Mouse (Mus musculus) myocyte (in vitro differentiated cells): ENCODE results near the gene Znhit2. TPM values are rescaled to one million over a fixed set of nuclear protein-coding genes. Genes with fewer than 3 reads are reported as not detected.
A peak's percentile ranks its signal among the peaks of the same experiment; 100 is the strongest.

Experiments
- H3K27me3 ChIP-seq: one replicate; pipeline ENCODE4 v1.6.1; 2011; ENCODE audit not compliant: control insufficient read depth, insufficient read depth, insufficient read length
- H3K36me3 ChIP-seq: one replicate; pipeline ENCODE4 v1.6.1; 2011; ENCODE audit not compliant: control insufficient read depth, insufficient read depth
- H3K4me2 ChIP-seq: one replicate; pipeline ENCODE4 v1.6.1; 2011; ENCODE audit warnings: low read depth, control low read depth
- H3K4me3 ChIP-seq: one replicate; pipeline ENCODE4 v1.5.1; 2011; ENCODE audit warnings: mild to moderate bottlenecking, control low read depth, moderate library complexity
- H3K79me2 ChIP-seq: one replicate; pipeline ENCODE4 v1.6.1; 2011; ENCODE audit not compliant: control insufficient read depth, insufficient read depth
- H3ac ChIP-seq: one replicate; pipeline ENCODE4 v1.6.1; 2011; ENCODE audit not compliant: control insufficient read depth, insufficient read length
- CEBPB ChIP-seq: IDR thresholded peaks from 2 replicates; pipeline ENCODE4 v1.6.1; 2011; ENCODE audit warnings: mild to moderate bottlenecking, moderate library complexity; ENCODE audit not compliant: poor library complexity, insufficient read depth, severe bottlenecking
- E2F4 ChIP-seq: IDR thresholded peaks from one replicate; pipeline ENCODE4 v1.6.1; 2011; ENCODE audit warnings: mild to moderate bottlenecking, control low read depth, moderate library complexity; ENCODE audit not compliant: insufficient read depth
- MAX ChIP-seq: IDR thresholded peaks from one replicate; pipeline ENCODE4 v1.6.1; 2011; ENCODE audit warnings: low read depth, mild to moderate bottlenecking, control low read depth
- MYOD1 ChIP-seq, 3 experiments: IDR thresholded peaks; one replicate each; pipeline ENCODE4 v1.6.1; 2011; ENCODE audit warnings: control low read depth in 2 of 3, low read depth in 2 of 3, mild to moderate bottlenecking in 2 of 3, moderate library complexity in 1 of 3; ENCODE audit not compliant: insufficient read length in 2 of 3, control insufficient read depth in 1 of 3
- MYOG ChIP-seq, 3 experiments: IDR thresholded peaks; one replicate each; pipeline ENCODE4 v1.6.1; 2011; ENCODE audit warnings: control low read depth in 2 of 3, low read depth in 2 of 3, mild to moderate bottlenecking in 2 of 3; ENCODE audit not compliant: insufficient read length in 2 of 3, control insufficient read depth in 1 of 3, insufficient read depth in 1 of 3
- POLR2A ChIP-seq: IDR thresholded peaks from one replicate; pipeline ENCODE4 v1.6.1; 2011; ENCODE audit warnings: low read depth, mild to moderate bottlenecking, control low read depth, moderate library complexity; ENCODE audit not compliant: insufficient read length
- POLR2AphosphoS2 ChIP-seq: IDR thresholded peaks from one replicate; pipeline ENCODE4 v1.6.1; 2011; ENCODE audit warnings: low read depth, control low read depth; ENCODE audit not compliant: insufficient read length
- REST ChIP-seq: IDR thresholded peaks from one replicate; pipeline ENCODE4 v1.6.1; 2011; ENCODE audit warnings: mild to moderate bottlenecking, control low read depth, moderate library complexity; ENCODE audit not compliant: insufficient read depth, insufficient read length
- SRF ChIP-seq: IDR thresholded peaks from one replicate; pipeline ENCODE4 v1.6.1; 2011; ENCODE audit warnings: low read depth; ENCODE audit not compliant: control insufficient read depth, insufficient read length
- TCF12 ChIP-seq: IDR thresholded peaks from one replicate; pipeline ENCODE4 v1.6.1; 2011; ENCODE audit warnings: mild to moderate bottlenecking, control low read depth; ENCODE audit not compliant: poor library complexity, insufficient read depth, severe bottlenecking
- TCF3 ChIP-seq: IDR thresholded peaks from one replicate; pipeline ENCODE4 v1.6.1; 2011; ENCODE audit warnings: low read depth, control low read depth; ENCODE audit not compliant: insufficient read length
- USF1 ChIP-seq: IDR thresholded peaks from one replicate; pipeline ENCODE4 v1.6.1; 2011; ENCODE audit warnings: low read depth, mild to moderate bottlenecking, control low read depth, moderate library complexity
- polyA plus RNA-seq: library from polyadenylated mRNA; unstranded; fragments of >200 nt; fragmentation: generic; extraction: Trizol; gene quantifications from one replicate; pipeline ENCODE4 v1.2.1, GENCODE M21; 2012; ENCODE audit warnings: missing spikeins

Gene Znhit2
- 44.3 TPM for polyA plus RNA-seq

GRCm38 (mm10) chr19:6061021-6061533, at the start of gene Znhit2:
Gene Znhit2, plus strand, starts transcription at chr19:6061192.
- peaks cover 7% of the 10 kb centered on the region for H3K36me3 ChIP-seq
- H3K27me3 ChIP-seq: no peaks in the 10 kb centered on the region
- peak within 1 kb of the TSS; percentile 72 for H3ac ChIP-seq
- TF ChIP-seq POLR2A (peak; percentile 73), MYOG (IDR thresholded peaks at IDR 0.05; ENCODE audit: control insufficient read depth in 1 of 3, insufficient read depth in 1 of 3, insufficient read length in 2 of 3, low read depth in 2 of 3) (peak in 2 of 3 experiments; percentile 44 to 48), REST (no peak), CEBPB (no peak), USF1 (no peak), POLR2AphosphoS2 (peak; percentile 79), SRF (no peak), MAX (no peak), MYOD1 (IDR thresholded peaks at IDR 0.05; ENCODE audit: control insufficient read depth in 1 of 3, insufficient read length in 2 of 3, low read depth in 2 of 3) (peak in 2 of 3 experiments; percentile 18 to 74), TCF3 (no peak), E2F4 (no peak), TCF12 (no peak)
- peak within 1 kb of the TSS; percentile 92 for H3K4me2 ChIP-seq
- peak within 1 kb of the TSS; percentile 51 for H3K4me3 ChIP-seq
- peaks cover 48% of the 10 kb centered on the region for H3K79me2 ChIP-seq

GRCm38 (mm10) chr19:6013691-6014090, 47.3 kb upstream of the Znhit2 start:
- H3K4me3 ChIP-seq: peak overlapping the region; percentile 79
- TF ChIP-seq MYOG (IDR thresholded peaks at IDR 0.05; ENCODE audit: control insufficient read depth in 1 of 3, insufficient read depth in 1 of 3, insufficient read length in 2 of 3, low read depth in 2 of 3) (no peak), SRF (no peak), REST (no peak), MAX (no peak), TCF12 (no peak), E2F4 (no peak), USF1 (no peak), TCF3 (no peak), CEBPB (no peak), MYOD1 (IDR thresholded peaks at IDR 0.05; ENCODE audit: control insufficient read depth in 1 of 3, insufficient read length in 2 of 3, low read depth in 2 of 3) (no peak), POLR2AphosphoS2 (no peak), POLR2A (no peak)

GRCm38 (mm10) chr19:6014991-6015510, 45.9 kb upstream of the Znhit2 start:
- H3K79me2 ChIP-seq: peaks cover 12% of the 10 kb centered on the region
- peak; percentile 79 for TF ChIP-seq POLR2A
- TF ChIP-seq CEBPB: no peak
- TF ChIP-seq POLR2AphosphoS2: peak; percentile 87

More at GRCm38 (mm10) chr19:6013691-6014090, 47.3 kb upstream of the Znhit2 start:
- Histone ChIP-seq H3K36me3 (peaks cover 3% of the 10 kb centered on the region), H3K4me2 (peak overlapping the region; percentile 100), H3K79me2 (peaks cover 12% of the 10 kb centered on the region), H3K27me3 (no peaks in the 10 kb centered on the region), H3ac (no peak overlapping the region)

GRCm38 (mm10) chr19:6015511-6016315, 45.3 kb upstream of the Znhit2 start, which contains the start of gene Capn1:
Gene Capn1, minus strand, starts transcription at chr19:6015897.
- H3K4me2 ChIP-seq: peak within 1 kb of the TSS; percentile 100
- peak within 1 kb of the TSS; percentile 79 for H3K4me3 ChIP-seq
- H3K27me3 ChIP-seq: no peaks in the 10 kb centered on the region
- peaks cover 12% of the 10 kb centered on the region for H3K79me2 ChIP-seq
- no peaks in the 10 kb centered on the region for H3K36me3 ChIP-seq
- peak within 1 kb of the TSS; percentile 74 for H3ac ChIP-seq
- TF ChIP-seq MYOG (IDR thresholded peaks at IDR 0.05; ENCODE audit: control insufficient read depth in 1 of 3, insufficient read depth in 1 of 3, insufficient read length in 2 of 3, low read depth in 2 of 3): peak; percentile 90 to 99 (median 96)
- no peak for TF ChIP-seq SRF
- TF ChIP-seq TCF12: peak; percentile 53
- peak; percentile 80 for TF ChIP-seq POLR2AphosphoS2
- TF ChIP-seq TCF3: peak; percentile 77
- no peak for TF ChIP-seq E2F4
- TF ChIP-seq POLR2A: peak; percentile 74
- TF ChIP-seq REST: no peak
- peak in 2 of 3 experiments; percentile 95 to 96 for TF ChIP-seq MYOD1 (IDR thresholded peaks at IDR 0.05; ENCODE audit: control insufficient read depth in 1 of 3, insufficient read length in 2 of 3, low read depth in 2 of 3)
- TF ChIP-seq MAX: no peak
- no peak for TF ChIP-seq USF1
- no peak for TF ChIP-seq CEBPB

More at GRCm38 (mm10) chr19:6014991-6015510, 45.9 kb upstream of the Znhit2 start:
- Histone ChIP-seq H3K36me3 (no peaks in the 10 kb centered on the region), H3K27me3 (no peaks in the 10 kb centered on the region), H3K4me2 (peak overlapping the region; percentile 100), H3K4me3 (peak overlapping the region; percentile 79), H3ac (peak overlapping the region; percentile 74)
